Mouse (Mus musculus) heart, embryonic 14.5 days (tissue): Measurements from ENCODE around the gene Pin1rt1. TPM values are rescaled to one million over a fixed set of nuclear protein-coding genes. Genes with fewer than 3 reads are reported as not detected.

Experiments used
- ATAC-seq: fragments of 200-750 bp; cut with Nextera tagmentation; 2 replicates; pipeline ENCODE4 v1.8.0; 2017; ENCODE audit warnings: low read depth, moderate TSS enrichment; ENCODE audit not compliant: insufficient number of reproducible peaks, insufficient read depth, low FRiP score
- H3K27ac ChIP-seq, 2 experiments: fragments of 200-500 bp in 1 of 2; fragments of 300-500 bp in 1 of 2; sonication (generic) in 1 of 2; replicated peaks in 1 of 2; 2 replicates each; pipeline ENCODE4 v1.5.1; 2012 to 2014; ENCODE audit warnings: low read depth in 2 of 2, low read length in 2 of 2, control low read depth in 1 of 2, mild to moderate bottlenecking in 1 of 2, mixed read lengths in 1 of 2; ENCODE audit not compliant: control insufficient read depth in 1 of 2, insufficient read depth in 1 of 2
- H3K27me3 ChIP-seq: fragments of 300-500 bp; sonication (generic); 2 replicates; pipeline ENCODE4 v1.6.1; 2014; ENCODE audit warnings: mild to moderate bottlenecking, low read length, control low read depth; ENCODE audit not compliant: control insufficient read depth, insufficient read depth
- H3K36me3 ChIP-seq: fragments of 300-500 bp; sonication (generic); 2 replicates; pipeline ENCODE4 v1.6.1; 2014; ENCODE audit warnings: mild to moderate bottlenecking, control low read depth, low read length, mixed read lengths; ENCODE audit not compliant: control insufficient read depth, insufficient read depth
- H3K4me1 ChIP-seq, 2 experiments: fragments of 200-500 bp in 1 of 2; fragments of 300-500 bp in 1 of 2; sonication (generic) in 1 of 2; 2 replicates each; pipeline ENCODE4 v1.6.1; 2012 to 2014; ENCODE audit warnings: low read length in 2 of 2, control low read depth in 1 of 2, mixed read lengths in 1 of 2; ENCODE audit not compliant: control insufficient read depth in 2 of 2, insufficient read depth in 2 of 2
- H3K4me2 ChIP-seq: fragments of 300-500 bp; sonication (generic); 2 replicates; pipeline ENCODE4 v1.6.1; 2014; ENCODE audit warnings: mild to moderate bottlenecking, low read length
- H3K4me3 ChIP-seq, 2 experiments: fragments of 200-500 bp in 1 of 2; fragments of 300-500 bp in 1 of 2; sonication (generic) in 1 of 2; 2 replicates each; pipeline ENCODE4 v1.5.1; 2012 to 2014; ENCODE audit warnings: low read length in 2 of 2, mild to moderate bottlenecking in 2 of 2, control low read depth in 1 of 2, low read depth in 1 of 2, moderate library complexity in 1 of 2; ENCODE audit not compliant: control insufficient read depth in 1 of 2, insufficient read depth in 1 of 2
- H3K9ac ChIP-seq: fragments of 300-500 bp; sonication (generic); 2 replicates; pipeline ENCODE4 v1.6.1; 2014; ENCODE audit warnings: mild to moderate bottlenecking, low read length
- H3K9me3 ChIP-seq: fragments of 300-500 bp; sonication (generic); 2 replicates; pipeline ENCODE4 v1.6.1; 2016; ENCODE audit warnings: low read length, control low read depth; ENCODE audit not compliant: control insufficient read depth
- WGBS: fragments of 180-500 bp; shearing (Covaris S2); extraction: QIAGEN DNeasy Blood & Tissue Kit; methylation state at CpG from one replicate; pipeline ENCODE4 v1.1.7; 2014; 5-methylcytosine and 5-hydroxymethylcytosine counted together
- polyA plus RNA-seq: library from polyadenylated mRNA; unstranded; fragments of >200 nt; fragmentation: Nextera tagmentation; extraction: Ambion mirVana; gene quantifications from 2 replicates; pipeline ENCODE4 v1.2.1, GENCODE M21; 2014

Gene Pin1rt1
- polyA plus RNA-seq, 1 experiment from 2014 or later, result not detected

GRCm38 (mm10) chr2:104690720-104691119, 25.5 kb downstream of the Pin1rt1 start:
- no peaks in the 10 kb centered on the region for H3K36me3 ChIP-seq
- 77% methylated on average over 4 of the region's 4 CpGs for WGBS
- peaks cover 4% of the 10 kb centered on the region in 2 experiments; a peak in 2 of 4 replicates for H3K4me1 ChIP-seq
- ATAC-seq, result no peak
- H3K4me2 ChIP-seq, result no peak overlapping the region
- H3K27ac ChIP-seq, result no peak overlapping the region
- H3K9ac ChIP-seq, result no peak overlapping the region
- H3K27me3 ChIP-seq, result no peaks in the 10 kb centered on the region
- H3K4me3 ChIP-seq, result no peak overlapping the region
- no peaks in the 10 kb centered on the region for H3K9me3 ChIP-seq

DNA sequence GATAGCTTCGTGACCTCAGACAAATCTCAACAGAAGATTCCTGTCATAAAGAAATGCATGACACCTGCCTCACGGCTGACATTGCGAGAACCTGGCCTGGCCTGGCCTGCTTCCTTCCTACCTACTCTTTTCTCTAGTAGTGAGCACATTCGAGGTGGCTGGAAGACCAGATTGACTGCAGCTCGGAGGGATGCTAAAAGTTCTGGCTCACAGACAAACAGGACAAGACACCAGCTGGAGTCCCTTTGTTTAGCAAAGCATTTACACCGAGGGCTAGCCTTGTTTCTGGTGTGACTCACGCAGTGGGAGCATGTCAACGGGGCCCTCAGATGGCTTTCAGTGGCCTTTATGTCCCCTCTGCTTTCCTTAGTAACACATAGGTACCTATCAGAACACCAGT, 27.5 kb downstream of the Pin1rt1 start:
- no peak overlapping the region for H3K27ac ChIP-seq
- no peaks in the 10 kb centered on the region for H3K27me3 ChIP-seq
- no peak overlapping the region for H3K4me2 ChIP-seq
- no peaks in the 10 kb centered on the region for H3K9me3 ChIP-seq
- no peak overlapping the region for H3K9ac ChIP-seq
- no peaks in the 10 kb centered on the region for H3K36me3 ChIP-seq
- no peak overlapping the region for H3K4me3 ChIP-seq
- WGBS, result 83% methylated on average over 8 of the region's 8 CpGs
- peaks cover 4 to 5% of the 10 kb centered on the region in 2 experiments; a peak in 2 of 4 replicates for H3K4me1 ChIP-seq
- ATAC-seq, result no peak

- no peaks in the 10 kb centered on the region for H3K27me3 ChIP-seq
- no peaks in the 10 kb centered on the region for H3K9me3 ChIP-seq
- H3K4me2 ChIP-seq, result no peak overlapping the region
- ATAC-seq, result no peak
- no peak overlapping the region for H3K4me3 ChIP-seq
- WGBS, result 80% methylated on average over 3 of the region's 3 CpGs
- no peak overlapping the region for H3K27ac ChIP-seq
- peaks cover under 1% of the 10 kb centered on the region; the same call in 1 of the 2 replicates for H3K36me3 ChIP-seq
- H3K9ac ChIP-seq, result no peak overlapping the region
- peaks cover 4 to 5% of the 10 kb centered on the region in 2 experiments; a peak in 2 of 4 replicates for H3K4me1 ChIP-seq
These were observed 27.9 kb downstream of the Pin1rt1 start for GRCm38 (mm10) chr2:104688321-104688720.

- WGBS, result 63% methylated on average over 3 of the region's 3 CpGs
- H3K36me3 ChIP-seq, result peaks cover 4% of the 10 kb centered on the region; the same call in 1 of the 2 replicates
- no peaks in the 10 kb centered on the region for H3K9me3 ChIP-seq
- H3K4me2 ChIP-seq, result no peak overlapping the region
- peaks cover 4 to 5% of the 10 kb centered on the region in 2 experiments; a peak in 2 of 4 replicates for H3K4me1 ChIP-seq
- no peak overlapping the region for H3K9ac ChIP-seq
- no peaks in the 10 kb centered on the region for H3K27me3 ChIP-seq
- ATAC-seq, result no peak
- H3K27ac ChIP-seq, result no peak overlapping the region
- no peak overlapping the region for H3K4me3 ChIP-seq
These were observed 28.9 kb downstream of the Pin1rt1 start for GRCm38 (mm10) chr2:104687261-104687660.

- H3K27me3 ChIP-seq, result no peaks in the 10 kb centered on the region
- no peak overlapping the region for H3K27ac ChIP-seq
- 5% methylated on average over 13 of the region's 13 CpGs for WGBS
- peak; percentile 82 for ATAC-seq
- H3K36me3 ChIP-seq, result peaks cover 10% of the 10 kb centered on the region; the same call in 1 of the 2 replicates
- no peak overlapping the region for H3K9ac ChIP-seq
- H3K4me3 ChIP-seq, result 0 out of 4 replicates have a peak overlapping the region, but pooled peaks of 1 of the 2 experiments have one; percentile 14
- H3K4me1 ChIP-seq, result peaks cover 0 to 2% of the 10 kb centered on the region in 2 experiments; a peak in 1 of 4 replicates
- no peaks in the 10 kb centered on the region for H3K9me3 ChIP-seq
- peak overlapping the region; percentile 39 for H3K4me2 ChIP-seq
These were observed 30.8 kb downstream of the Pin1rt1 start for GRCm38 (mm10) chr2:104685418-104685817.

DNA sequence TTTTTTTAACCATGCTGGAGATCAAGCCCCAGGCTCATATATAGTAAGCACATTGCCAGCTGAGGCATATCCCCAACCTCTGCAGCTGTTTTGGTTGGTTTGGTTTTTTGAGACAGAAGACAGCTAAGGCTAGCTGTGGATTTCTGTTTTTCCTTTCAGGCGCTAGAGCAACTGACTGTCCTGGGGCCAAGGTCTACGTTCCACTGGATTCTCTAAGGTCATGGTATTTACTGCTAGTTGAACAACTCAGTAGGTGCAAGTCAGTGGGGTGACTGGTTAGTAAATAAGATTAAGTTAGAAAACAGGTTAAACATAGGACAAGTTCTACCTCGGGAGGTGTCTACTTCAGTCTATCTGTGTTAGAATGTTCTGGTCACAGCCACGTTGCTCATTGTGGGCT, 31.4 kb downstream of the Pin1rt1 start:
- Histone ChIP-seq H3K9me3 (no peaks in the 10 kb centered on the region), H3K4me2 (peak overlapping the region; percentile 39; the same call in 1 of the 2 replicates), H3K9ac (no peak overlapping the region), H3K27ac (no peak overlapping the region), H3K4me3 (no peak overlapping the region), H3K27me3 (no peaks in the 10 kb centered on the region), H3K4me1 (peaks cover 0 to 2% of the 10 kb centered on the region in 2 experiments; a peak in 1 of 4 replicates), H3K36me3 (peaks cover 10% of the 10 kb centered on the region; the same call in 1 of the 2 replicates)
- ATAC-seq, result no peak
- WGBS, result 80% methylated on average over 4 of the region's 4 CpGs

- 80% methylated on average over 3 of the region's 3 CpGs for WGBS
These were observed 38.9 kb downstream of the Pin1rt1 start for GRCm38 (mm10) chr2:104677326-104677725.

GRCm38 (mm10) chr2:104671724-104672123, 44.5 kb downstream of the Pin1rt1 start:
- no peaks in the 10 kb centered on the region; a peak in 1 of 4 replicates for H3K4me1 ChIP-seq
- H3K9ac ChIP-seq, result no peak overlapping the region
- no peak overlapping the region for H3K4me2 ChIP-seq
- no peak for ATAC-seq
- H3K4me3 ChIP-seq, result no peak overlapping the region
- H3K27me3 ChIP-seq, result no peaks in the 10 kb centered on the region
- H3K27ac ChIP-seq, result no peak overlapping the region
- H3K36me3 ChIP-seq, result 0 out of 2 replicates have a peak, but pooled peaks cover 4% of the 10 kb centered on the region
- no peaks in the 10 kb centered on the region; the same call in 1 of the 2 replicates for H3K9me3 ChIP-seq

More at GRCm38 (mm10) chr2:104677326-104677725, 38.9 kb downstream of the Pin1rt1 start:
- no peaks in the 10 kb centered on the region; a peak in 1 of 4 replicates for H3K4me1 ChIP-seq
- no peak overlapping the region for H3K27ac ChIP-seq
- no peaks in the 10 kb centered on the region for H3K9me3 ChIP-seq
- no peak for ATAC-seq
- H3K36me3 ChIP-seq, result 0 out of 2 replicates have a peak, but pooled peaks cover 8% of the 10 kb centered on the region
- no peak overlapping the region for H3K4me2 ChIP-seq
- H3K9ac ChIP-seq, result no peak overlapping the region
- H3K4me3 ChIP-seq, result no peak overlapping the region
- no peaks in the 10 kb centered on the region for H3K27me3 ChIP-seq
